In the genomic region with DNA sequence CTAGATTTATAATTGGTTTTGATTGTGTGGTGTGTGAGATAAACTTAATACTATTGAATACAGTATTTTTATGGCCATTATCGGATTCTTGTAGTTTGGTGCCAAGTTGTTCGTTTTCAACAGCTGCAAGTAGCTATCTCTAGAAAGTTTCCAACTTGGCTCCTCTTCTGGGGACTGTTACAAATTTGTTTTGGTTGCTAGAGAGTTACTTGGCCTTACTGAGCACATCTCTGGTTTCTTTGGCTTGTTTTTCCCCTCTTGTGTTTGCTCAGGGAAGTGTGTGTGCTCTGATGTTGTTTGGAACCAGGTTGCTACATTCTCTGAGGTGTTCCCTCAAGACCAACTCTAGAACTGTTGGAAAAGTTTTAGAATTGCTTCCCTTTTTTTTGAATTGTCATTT, we compare ENCODE assay signal across 25 mouse cellular contexts. TPM values are rescaled to one million over a fixed set of nuclear protein-coding genes. Genes with fewer than 3 reads are reported as not detected.
A peak's percentile ranks its signal among the peaks of the same experiment; 100 is the strongest.
DNase-seq lines count a peak whose midpoint lies in the region; ATAC-seq and TF ChIP-seq lines count a peak whose summit lies in the region.
"Had no signal": no experiment of that assay in that cellular context is flagged by ENCODE, and none has a peak within 500 bp of the region (broad histone marks: within the 10 kb centered on the region; RNA-seq: fewer than 3 reads in every experiment).

No protein-coding gene starts in this region.

- no peak overlapping the region for H3K27ac ChIP-seq in heart, embryonic 12.5 days (ENCODE audit: poor library complexity, severe bottlenecking)
- H3K27ac ChIP-seq in liver, adult 2 months (replicated peaks; ENCODE audit: insufficient read depth, low read depth, low read length): no peak overlapping the region
- H3K27ac ChIP-seq in heart, postnatal 0 days (ENCODE audit: low read depth): peak overlapping the region; percentile 43; the same call in 1 of the 2 replicates
- H3K27ac ChIP-seq: embryonic facial prominence, embryonic 12.5 days; forebrain, embryonic 13.5 days; gastrocnemius, adult 2 months; hindbrain, postnatal 0 days; limb, embryonic 12.5 days; liver, embryonic 15.5 days; midbrain, embryonic 12.5 days; neural tube, embryonic 15.5 days; stomach, embryonic 15.5 days had no signal

- H3K4me3 ChIP-seq in heart, embryonic 12.5 days: no peak overlapping the region
- H3K4me3 ChIP-seq in liver, adult 2 months (ENCODE audit: insufficient read depth, low read depth, low read length): no peak overlapping the region
- H3K4me3 ChIP-seq in heart, postnatal 0 days (ENCODE audit: low read depth, low read length): no peak overlapping the region
- H3K4me3 ChIP-seq: embryonic facial prominence, embryonic 12.5 days; forebrain, embryonic 13.5 days; gastrocnemius, adult 2 months; limb, embryonic 12.5 days; liver, embryonic 15.5 days; midbrain, embryonic 12.5 days; neural tube, embryonic 15.5 days; stomach, embryonic 15.5 days had no signal

- H3K4me1 ChIP-seq in heart, embryonic 12.5 days (replicated peaks): 0 out of 2 replicates have a peak, but pooled peaks cover 4% of the 10 kb centered on the region
- H3K4me1 ChIP-seq in liver, adult 2 months (ENCODE audit: control insufficient read depth, insufficient read depth, low read length): no peaks in the 10 kb centered on the region
- no peaks in the 10 kb centered on the region for H3K4me1 ChIP-seq in heart, postnatal 0 days (ENCODE audit: control insufficient read depth, insufficient read depth)
- H3K4me1 ChIP-seq: embryonic facial prominence, embryonic 12.5 days; limb, embryonic 12.5 days; midbrain, embryonic 12.5 days; neural tube, embryonic 15.5 days; stomach, embryonic 15.5 days had no signal

- H3K27me3 ChIP-seq in heart, embryonic 12.5 days (replicated peaks): no peaks in the 10 kb centered on the region
- no peaks in the 10 kb centered on the region for H3K27me3 ChIP-seq in liver, adult 2 months (ENCODE audit: control insufficient read depth, insufficient read depth, low read length)
- H3K27me3 ChIP-seq in heart, postnatal 0 days (ENCODE audit: control insufficient read depth, insufficient read depth, low read length): no peaks in the 10 kb centered on the region
- H3K27me3 ChIP-seq: embryonic facial prominence, embryonic 12.5 days; forebrain, embryonic 13.5 days; limb, embryonic 12.5 days; liver, embryonic 15.5 days; midbrain, embryonic 12.5 days; neural tube, embryonic 15.5 days; stomach, embryonic 15.5 days had no signal

- DNase-seq in heart, adult 8-10 months (ENCODE audit: low spot score): peak; percentile 42
- peak; percentile 28 for DNase-seq in liver, adult 2 months (ENCODE audit: extremely low read depth, low read depth, low spot score)
- DNase-seq in liver: no peak
- peak; percentile 36 for DNase-seq in adipocyte (ENCODE audit: low spot score)
- peak; percentile 46 for DNase-seq in heart, postnatal 0 days (ENCODE audit: low spot score)
- no peak for DNase-seq in thymus, postnatal 0 days (ENCODE audit: low spot score)
- DNase-seq: adrenal gland, adult 8-10 months; cerebellum, adult 11-12 months; cerebellum, postnatal 14 days; gastrocnemius, adult 2 months; kidney, adult 9 months; kidney, postnatal 14 days; right cerebral cortex, adult 18-20 months; right cerebral cortex, postnatal 4 days; thymus, postnatal 36 days had no signal

- no peaks in the 10 kb centered on the region for H3K9me3 ChIP-seq in heart, embryonic 12.5 days (replicated peaks)
- no peaks in the 10 kb centered on the region for H3K9me3 ChIP-seq in heart, postnatal 0 days (replicated peaks; ENCODE audit: control insufficient read depth, low read length)
- H3K9me3 ChIP-seq: embryonic facial prominence, embryonic 12.5 days; forebrain, embryonic 13.5 days; limb, embryonic 12.5 days; liver, embryonic 15.5 days; midbrain, embryonic 12.5 days; neural tube, embryonic 15.5 days; stomach, embryonic 15.5 days had no signal

- no peaks in the 10 kb centered on the region for H3K36me3 ChIP-seq in heart, embryonic 12.5 days
- no peaks in the 10 kb centered on the region for H3K36me3 ChIP-seq in liver, adult 2 months (ENCODE audit: control insufficient read depth, insufficient read depth, low read length)
- H3K36me3 ChIP-seq in heart, postnatal 0 days (replicated peaks; ENCODE audit: control insufficient read depth, insufficient read depth, low read length): no peaks in the 10 kb centered on the region
- H3K36me3 ChIP-seq: embryonic facial prominence, embryonic 12.5 days; limb, embryonic 12.5 days; liver, embryonic 15.5 days; midbrain, embryonic 12.5 days; neural tube, embryonic 15.5 days; stomach, embryonic 15.5 days had no signal

- TF ChIP-seq POLR2A in liver, adult 2 months (IDR thresholded peaks at IDR 0.05; ENCODE audit: extremely low read depth, insufficient read depth, low read length): no peak

- H3K79me2 ChIP-seq in liver, adult 2 months (ENCODE audit: control insufficient read depth, insufficient read depth, low read length): peaks cover 2% of the 10 kb centered on the region; the same call in 1 of the 2 replicates

- WGBS in heart, embryonic 12.5 days: 69% methylated on average over 2 of the region's 2 CpGs
- WGBS in liver, adult 2 months: 73% methylated on average over 2 of the region's 2 CpGs
- whole genome bisulfite sequencing in heart, postnatal 0 days: 66% methylated on average over 2 of the region's 2 CpGs

- no peak for TF ChIP-seq EP300 in heart, postnatal 0 days (IDR thresholded peaks at IDR 0.05; ENCODE audit: low read depth)

- TF ChIP-seq CTCF in liver, adult 2 months (IDR thresholded peaks at IDR 0.05; ENCODE audit: low read depth, low read length): no peak
- TF ChIP-seq CTCF in heart, postnatal 0 days (IDR thresholded peaks at IDR 0.05; ENCODE audit: low read depth): no peak

- H3K9ac ChIP-seq in heart, embryonic 12.5 days: no peak overlapping the region
- no peak overlapping the region for H3K9ac ChIP-seq in liver, adult 2 months (ENCODE audit: low read depth, low read length)
- no peak overlapping the region for H3K9ac ChIP-seq in heart, postnatal 0 days (replicated peaks; ENCODE audit: low read depth, low read length)
- H3K9ac ChIP-seq: embryonic facial prominence, embryonic 12.5 days; forebrain, embryonic 13.5 days; limb, embryonic 12.5 days; liver, embryonic 15.5 days; midbrain, embryonic 12.5 days; neural tube, embryonic 15.5 days; stomach, embryonic 15.5 days had no signal

- no peak for ATAC-seq in heart, embryonic 12.5 days (ENCODE audit: insufficient number of reproducible peaks, low FRiP score)
- ATAC-seq in heart, postnatal 0 days (ENCODE audit: insufficient read depth, low read depth): no peak
- ATAC-seq: forebrain, embryonic 13.5 days; hindbrain, postnatal 0 days; intestine, embryonic 16.5 days had no signal

- H3K4me2 ChIP-seq in heart, embryonic 12.5 days: no peak overlapping the region
- H3K4me2 ChIP-seq in heart, postnatal 0 days (ENCODE audit: low read depth, low read length): no peak overlapping the region
- H3K4me2 ChIP-seq: embryonic facial prominence, embryonic 12.5 days; forebrain, embryonic 13.5 days; limb, embryonic 12.5 days; liver, embryonic 15.5 days; midbrain, embryonic 12.5 days; neural tube, embryonic 15.5 days; stomach, embryonic 15.5 days had no signal

RNA-seq across cellular contexts. Expression of gene Tfdp2, which starts 27.2 kb away (rescaled TPM):
- total RNA-seq in heart, adult 8-10 months (2022): 100 to 1,000 TPM in 1 of 4 experiments, 10 to 100 TPM in 3; 83.4 to 109 (median 90.4) TPM
- 44.2 and 46.9 TPM in 2 replicates for polyA plus RNA-seq in heart, embryonic 12.5 days (2016; fragmentation: Nextera tagmentation; extraction: Ambion mirVana)
- 16.2 and 18.3 TPM in 2 replicates for total RNA-seq in liver, adult 2 months (2014; rRNA removed)
- 6.1 and 6.9 TPM in 2 replicates for polyA plus RNA-seq in liver, adult 2 months (2012; rRNA removed)
- 32.5 and 95.8 TPM in 2 replicates for total RNA-seq in heart, postnatal 0 days (2014; rRNA removed; ENCODE audit: low replicate concordance)
- polyA plus RNA-seq in heart, postnatal 0 days (2015; fragmentation: Nextera tagmentation; extraction: Ambion mirVana): 33.4 and 33.7 TPM in 2 replicates
- 47.5 and 59.7 TPM in 2 replicates for polyA plus RNA-seq in thymus, postnatal 0 days (2015; fragmentation: Nextera tagmentation; extraction: Ambion mirVana)

Comparison
In these comparisons a context has a peak if more than half of its experiments do, and no peak if none do; other contexts are left out.
1. DNase-seq: peak in heart, adult 8-10 months (single experiment), liver, adult 2 months (single experiment), adipocyte (single experiment) and heart, postnatal 0 days (single experiment); none in liver (single experiment) and thymus, postnatal 0 days (single experiment).